Mouse (Mus musculus) kidney, adult 11 months (tissue): ENCODE data around the gene Fxyd7.
A peak's percentile ranks its signal among the peaks of the same experiment; 100 is the strongest.

Source experiments
- DNase-seq: peaks from one replicate; pipeline ENCODE4 v3.0.0; 2022

Gene Fxyd7

GRCm38 (mm10) chr7:31049846-31050281, 1.4 kb downstream of the Fxyd7 start:
- no peak for DNase-seq

- no peak for DNase-seq
Measured at GRCm38 (mm10) chr7:31049135-31049845, 2.0 kb downstream of the Fxyd7 start.

GRCm38 (mm10) chr7:31042431-31042910, 8.8 kb downstream of the Fxyd7 start, which contains the start of gene Fxyd5:
Gene Fxyd5 (minus strand): TSS chr7:31042481.
- DNase-seq: no peak

- peak; percentile 41 for DNase-seq
Measured at GRCm38 (mm10) chr7:31041662-31042315, 9.5 kb downstream of the Fxyd7 start.

- no peak for DNase-seq
Measured at GRCm38 (mm10) chr7:31041023-31041407, 10.3 kb downstream of the Fxyd7 start.

- DNase-seq: no peak
Measured at GRCm38 (mm10) chr7:31040281-31041022, 10.8 kb downstream of the Fxyd7 start.

GRCm38 (mm10) chr7:31039011-31039410, 12.3 kb downstream of the Fxyd7 start:
- no peak for DNase-seq

- DNase-seq: no peak
Measured at GRCm38 (mm10) chr7:31037675-31038074, 13.6 kb downstream of the Fxyd7 start.

GRCm38 (mm10) chr7:31036917-31037316, 14.3 kb downstream of the Fxyd7 start:
- DNase-seq: no peak

GRCm38 (mm10) chr7:31035291-31035690, 16.0 kb downstream of the Fxyd7 start:
- DNase-seq: no peak

- no peak for DNase-seq
Measured at GRCm38 (mm10) chr7:31034789-31035188, 16.5 kb downstream of the Fxyd7 start.

GRCm38 (mm10) chr7:31033409-31034165, 17.7 kb downstream of the Fxyd7 start:
- no peak for DNase-seq

GRCm38 (mm10) chr7:31031731-31032130, 19.5 kb downstream of the Fxyd7 start:
- DNase-seq: no peak

- no peak for DNase-seq
Measured at GRCm38 (mm10) chr7:31030717-31031116, 20.6 kb downstream of the Fxyd7 start.

- DNase-seq: no peak
Measured at GRCm38 (mm10) chr7:31028609-31029008, 22.7 kb downstream of the Fxyd7 start.

- DNase-seq: no peak
Measured at GRCm38 (mm10) chr7:31017104-31017901, 34.0 kb downstream of the Fxyd7 start.

- DNase-seq: no peak
Measured at GRCm38 (mm10) chr7:31012971-31013370, 38.3 kb downstream of the Fxyd7 start.

- no peak for DNase-seq
Measured at GRCm38 (mm10) chr7:31008889-31009288, 42.4 kb downstream of the Fxyd7 start.

- no peak for DNase-seq
Measured at GRCm38 (mm10) chr7:31008175-31008574, 43.1 kb downstream of the Fxyd7 start.

GRCm38 (mm10) chr7:31007775-31008174, 43.5 kb downstream of the Fxyd7 start:
- no peak for DNase-seq

GRCm38 (mm10) chr7:31002650-31003049, 48.6 kb downstream of the Fxyd7 start:
- peak; percentile 36 for DNase-seq

GRCm38 (mm10) chr7:31000505-31001020, 50.7 kb downstream of the Fxyd7 start:
- peak; percentile 57 for DNase-seq
